Mouse (Mus musculus): ENCODE data around the gene Vps4b. TPM values are rescaled to one million over a fixed set of nuclear protein-coding genes. Genes with fewer than 3 reads are reported as not detected.

Vps4b gene
- polyA plus RNA-seq, 1 experiment from 2014 or later: 71.1 TPM

- Histone ChIP-seq H3K27me3 (ENCODE audit: insufficient read depth, low read length) (no peaks in the 10 kb centered on the region), H3K9ac (no peak overlapping the region), H3K27ac (ENCODE audit: low read depth) (no peak overlapping the region), H3K4me1 (ENCODE audit: insufficient read depth) (no peaks in the 10 kb centered on the region), H3K9me3 (ENCODE audit: low read depth, low read length) (no peaks in the 10 kb centered on the region), H3K4me3 (ENCODE audit: low read depth, low read length) (no peak overlapping the region), H3K36me3 (ENCODE audit: insufficient read depth) (peaks cover 28% of the 10 kb centered on the region), H3K4me2 (no peak overlapping the region)
- 77% methylated on average over 2 of the region's 2 CpGs for WGBS
- TF ChIP-seq CTCF (IDR thresholded peaks at IDR 0.05; ENCODE audit: low read depth): no peak
- ATAC-seq (ENCODE audit: insufficient read depth) (no peak), DNase-seq (no peak)
Measured at GRCm38 (mm10) chr1:106764846-106765245, 31.7 kb downstream of the Vps4b start.

- no peaks in the 10 kb centered on the region for H3K4me1 ChIP-seq (ENCODE audit: insufficient read depth)
- no peak for TF ChIP-seq CTCF (IDR thresholded peaks at IDR 0.05; ENCODE audit: low read depth)
- H3K4me3 ChIP-seq (ENCODE audit: low read depth, low read length): no peak overlapping the region
- H3K9ac ChIP-seq: no peak overlapping the region
- no peaks in the 10 kb centered on the region for H3K9me3 ChIP-seq (ENCODE audit: low read depth, low read length)
- H3K36me3 ChIP-seq (ENCODE audit: insufficient read depth): peaks cover 28% of the 10 kb centered on the region
- H3K4me2 ChIP-seq: no peak overlapping the region
- DNase-seq (peak; percentile 81), ATAC-seq (ENCODE audit: insufficient read depth) (no peak)
- 59% methylated on average over 3 of the region's 3 CpGs for WGBS
- H3K27me3 ChIP-seq (ENCODE audit: insufficient read depth, low read length): no peaks in the 10 kb centered on the region
- H3K27ac ChIP-seq (ENCODE audit: low read depth): no peak overlapping the region
Measured at GRCm38 (mm10) chr1:106764281-106764680, 32.2 kb downstream of the Vps4b start.

- 79% methylated on average over 3 of the region's 3 CpGs for WGBS
- H3K4me3 ChIP-seq (ENCODE audit: low read depth, low read length): no peak overlapping the region
- DNase-seq (no peak), ATAC-seq (ENCODE audit: insufficient read depth) (no peak)
- no peak overlapping the region for H3K27ac ChIP-seq (ENCODE audit: low read depth)
- H3K9me3 ChIP-seq (ENCODE audit: low read depth, low read length): no peaks in the 10 kb centered on the region
- H3K9ac ChIP-seq: no peak overlapping the region
- TF ChIP-seq CTCF (IDR thresholded peaks at IDR 0.05; ENCODE audit: low read depth): no peak
- H3K27me3 ChIP-seq (ENCODE audit: insufficient read depth, low read length): no peaks in the 10 kb centered on the region
- H3K4me1 ChIP-seq (ENCODE audit: insufficient read depth): peaks cover 5% of the 10 kb centered on the region; the same call in 1 of the 2 replicates
- peak overlapping the region; percentile 95 for H3K4me2 ChIP-seq
- H3K36me3 ChIP-seq (ENCODE audit: insufficient read depth): peaks cover 5% of the 10 kb centered on the region; the same call in 1 of the 2 replicates
Measured at GRCm38 (mm10) chr1:106760750-106761149, 35.8 kb downstream of the Vps4b start.

- 0 out of 2 replicates have a peak, but pooled peaks cover 2% of the 10 kb centered on the region for H3K36me3 ChIP-seq (ENCODE audit: insufficient read depth)
- peaks cover 5% of the 10 kb centered on the region; the same call in 1 of the 2 replicates for H3K4me1 ChIP-seq (ENCODE audit: insufficient read depth)
- 4% methylated on average over 51 of the region's 51 CpGs for WGBS
- peak within 1 kb of the TSS; percentile 95 for H3K4me2 ChIP-seq
- peak; percentile 98 for ATAC-seq (ENCODE audit: insufficient read depth)
- H3K4me3 ChIP-seq (ENCODE audit: low read depth, low read length): peak within 1 kb of the TSS; percentile 71
- peak; percentile 99 for DNase-seq
- no peaks in the 10 kb centered on the region for H3K9me3 ChIP-seq (ENCODE audit: low read depth, low read length)
- TF ChIP-seq CTCF (IDR thresholded peaks at IDR 0.05; ENCODE audit: low read depth): no peak; the same call in 1 of the 2 replicates
- peak within 1 kb of the TSS; percentile 95 for H3K27ac ChIP-seq (ENCODE audit: low read depth)
- H3K9ac ChIP-seq: peak within 1 kb of the TSS; percentile 69
- no peaks in the 10 kb centered on the region for H3K27me3 ChIP-seq (ENCODE audit: insufficient read depth, low read length)
Measured at GRCm38 (mm10) chr1:106759572-106760435, 36.7 kb downstream of the Vps4b start, which contains the start of gene Kdsr. Gene Kdsr, minus strand, starts transcription at chr1:106759727.

DNA sequence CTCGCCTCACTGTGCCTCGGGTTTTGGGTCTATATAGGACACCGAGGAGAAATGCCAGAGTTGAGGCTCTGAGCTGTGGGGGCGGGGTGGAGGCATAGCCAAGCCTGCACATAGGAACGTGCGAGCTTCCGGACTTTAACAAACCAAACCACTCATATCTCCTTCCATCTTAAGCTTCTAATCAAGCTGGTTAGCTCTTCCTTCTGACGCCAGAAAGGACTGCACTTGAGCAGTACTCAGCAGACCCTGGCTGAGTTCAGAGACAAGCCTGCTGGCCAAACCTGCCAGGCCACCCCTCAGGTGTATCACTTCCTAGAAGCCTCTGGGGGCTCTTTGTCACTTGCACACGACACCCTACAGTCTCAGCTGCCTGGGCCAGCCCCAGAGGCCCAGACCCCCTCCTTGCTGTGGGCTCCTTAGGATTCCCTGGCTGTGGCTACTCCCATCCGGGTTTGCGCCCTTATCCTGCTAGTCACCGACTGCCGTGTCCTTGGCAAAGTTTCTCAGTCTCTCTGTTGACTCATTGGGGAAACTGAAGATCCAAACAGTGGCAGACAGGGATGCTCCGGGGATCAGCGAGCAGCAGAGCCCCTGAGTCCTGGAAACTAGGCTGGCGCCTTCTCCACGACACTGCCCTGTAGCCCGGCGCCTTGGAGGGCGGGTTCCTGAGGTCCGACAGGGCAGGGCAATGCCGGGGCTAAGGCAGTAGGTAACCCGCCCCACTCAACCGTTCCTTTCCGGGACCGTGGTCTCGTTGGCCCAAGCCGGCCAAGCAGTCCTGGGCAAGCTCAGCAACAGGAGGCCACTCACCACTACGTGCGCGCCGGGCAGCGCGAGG is 37.6 kb downstream of the Vps4b start:
- ATAC-seq (ENCODE audit: insufficient read depth): peak; percentile 56
- TF ChIP-seq CTCF (IDR thresholded peaks at IDR 0.05; ENCODE audit: low read depth): no peak
- Histone ChIP-seq H3K4me3 (ENCODE audit: low read depth, low read length) (peak overlapping the region; percentile 71), H3K9ac (peak overlapping the region; percentile 69), H3K4me1 (ENCODE audit: insufficient read depth) (peaks cover 5% of the 10 kb centered on the region; the same call in 1 of the 2 replicates), H3K9me3 (ENCODE audit: low read depth, low read length) (no peaks in the 10 kb centered on the region), H3K4me2 (peak overlapping the region; percentile 95), H3K36me3 (ENCODE audit: insufficient read depth) (0 out of 2 replicates have a peak, but pooled peaks cover 4% of the 10 kb centered on the region), H3K27ac (ENCODE audit: low read depth) (peak overlapping the region; percentile 88), H3K27me3 (ENCODE audit: insufficient read depth, low read length) (no peaks in the 10 kb centered on the region)
- under 1% methylated on average over 34 of the region's 34 CpGs for WGBS
- peak; percentile 47 for DNase-seq

DNA sequence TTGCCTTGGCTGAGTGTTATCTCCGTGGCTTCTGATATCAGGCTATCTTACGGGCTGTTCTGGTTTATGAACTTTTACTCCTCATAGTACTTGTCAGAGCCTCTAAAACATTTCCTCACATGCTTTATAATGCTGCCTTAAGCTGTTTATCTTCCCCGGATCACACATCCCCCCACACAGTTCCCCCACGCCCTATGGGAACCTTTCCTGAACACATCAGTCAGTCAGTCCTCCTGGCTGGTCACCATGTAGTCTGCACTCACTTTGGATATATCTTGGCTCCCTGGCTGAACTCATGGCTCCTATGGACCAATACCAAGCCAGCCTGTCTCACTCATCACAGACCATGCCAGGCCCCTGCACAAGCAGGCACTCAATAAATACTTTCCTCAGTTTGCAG is 39.9 kb downstream of the Vps4b start:
- 0 out of 2 replicates have a peak, but pooled peaks cover 11% of the 10 kb centered on the region for H3K36me3 ChIP-seq (ENCODE audit: insufficient read depth)
- DNase-seq: no peak
- H3K27me3 ChIP-seq (ENCODE audit: insufficient read depth, low read length): no peaks in the 10 kb centered on the region
- ATAC-seq (ENCODE audit: insufficient read depth): no peak
- H3K4me3 ChIP-seq (ENCODE audit: low read depth, low read length): no peak overlapping the region
- no peaks in the 10 kb centered on the region for H3K9me3 ChIP-seq (ENCODE audit: low read depth, low read length)
- TF ChIP-seq CTCF (IDR thresholded peaks at IDR 0.05; ENCODE audit: low read depth): no peak
- peaks cover 5% of the 10 kb centered on the region; the same call in 1 of the 2 replicates for H3K4me1 ChIP-seq (ENCODE audit: insufficient read depth)
- H3K27ac ChIP-seq (ENCODE audit: low read depth): no peak overlapping the region
- no peak overlapping the region for H3K4me2 ChIP-seq
- no peak overlapping the region for H3K9ac ChIP-seq
- WGBS: 54% methylated on average over 4 of the region's 4 CpGs

Data from lung, embryonic 14.5 days (tissue).